Mouse (Mus musculus): ENCODE data around the gene Mlh3.

The Mlh3 gene

GRCm38 (mm10) chr12:85280845-85281651 lies 10.6 kb upstream of the Mlh3 start:
- DNase-seq = no peak

GRCm38 (mm10) chr12:85280105-85280844 lies 9.9 kb upstream of the Mlh3 start:
- DNase-seq = peak; percentile 89

DNA sequence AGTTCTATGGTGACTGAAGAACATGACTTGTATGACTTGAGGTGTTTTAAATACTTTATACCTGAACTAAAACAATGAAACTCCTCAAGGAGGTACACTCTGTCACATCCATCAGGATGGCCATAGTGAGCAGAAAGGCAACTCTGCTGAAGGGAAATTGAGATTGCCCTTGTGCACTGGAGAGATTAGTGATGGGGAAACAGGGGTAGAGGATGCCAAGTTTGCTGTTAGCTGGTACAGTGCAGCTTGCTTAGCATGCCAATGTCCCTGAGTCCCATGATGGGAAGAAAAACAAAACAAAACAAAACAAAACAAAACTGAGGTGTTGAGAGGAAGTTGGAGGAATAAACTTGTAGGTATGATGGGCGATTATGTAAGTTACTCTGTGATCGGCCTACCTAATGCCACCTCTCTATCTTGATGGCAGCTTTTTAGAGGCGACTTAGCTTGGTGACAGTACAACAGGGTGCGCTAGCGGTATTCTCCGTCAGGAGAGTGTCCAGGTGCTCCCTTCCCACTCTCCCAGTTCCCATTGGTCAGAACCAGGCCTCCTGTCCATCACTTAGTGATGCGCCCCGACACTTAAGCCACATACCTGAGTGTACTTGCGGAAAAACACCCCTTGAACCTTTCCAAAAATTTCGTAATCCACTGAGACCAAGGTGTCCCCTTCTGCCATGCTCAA lies 9.1 kb upstream of the Mlh3 start:
- no peak for DNase-seq

DNA sequence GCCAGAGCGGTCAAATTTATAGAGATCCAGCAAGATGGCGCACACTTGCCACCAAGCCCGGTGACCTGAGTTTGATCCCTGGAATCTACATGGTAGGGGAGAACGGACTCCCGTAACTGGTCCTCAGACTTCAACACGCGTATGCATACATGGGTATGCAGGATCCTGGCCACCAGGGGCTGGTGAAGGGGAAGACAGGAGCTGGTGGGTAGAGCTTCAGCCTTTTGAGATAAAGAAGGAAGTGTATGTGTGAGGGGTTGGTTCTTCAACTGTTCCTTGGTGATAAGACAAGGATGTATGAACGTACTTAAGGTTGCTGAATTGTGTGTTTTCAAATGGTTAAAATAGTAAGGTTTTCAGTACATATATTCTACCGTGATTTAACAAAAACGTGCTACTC lies 8.5 kb upstream of the Mlh3 start:
- no peak for DNase-seq

- DNase-seq = no peak
Observed at GRCm38 (mm10) chr12:85276273-85276672, 5.9 kb upstream of the Mlh3 start.

DNA sequence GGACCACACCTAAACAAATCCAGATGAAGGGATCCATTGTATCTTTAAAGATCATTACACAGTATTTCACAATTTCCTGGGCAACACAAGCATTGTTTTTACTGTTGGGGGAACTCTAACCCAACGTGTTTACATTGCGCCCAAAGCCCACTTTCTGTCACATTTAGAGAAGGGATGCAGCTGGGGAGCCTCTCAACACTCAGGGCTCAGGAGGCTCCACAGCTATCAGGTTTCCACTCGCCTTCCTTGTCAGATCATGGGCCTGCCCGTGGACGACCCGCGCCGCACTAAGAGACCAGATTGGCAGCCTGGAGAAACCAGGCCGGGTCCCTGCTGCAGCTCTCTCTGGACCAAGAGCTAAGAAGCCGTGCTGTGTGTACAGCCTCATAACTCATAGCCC lies 3.1 kb upstream of the Mlh3 start:
- no peak for DNase-seq

- DNase-seq = no peak
Observed at GRCm38 (mm10) chr12:85271843-85272206, 1.4 kb upstream of the Mlh3 start.

GRCm38 (mm10) chr12:85271132-85271842 lies 888 bp upstream of the Mlh3 start:
- DNase-seq = no peak

DNA sequence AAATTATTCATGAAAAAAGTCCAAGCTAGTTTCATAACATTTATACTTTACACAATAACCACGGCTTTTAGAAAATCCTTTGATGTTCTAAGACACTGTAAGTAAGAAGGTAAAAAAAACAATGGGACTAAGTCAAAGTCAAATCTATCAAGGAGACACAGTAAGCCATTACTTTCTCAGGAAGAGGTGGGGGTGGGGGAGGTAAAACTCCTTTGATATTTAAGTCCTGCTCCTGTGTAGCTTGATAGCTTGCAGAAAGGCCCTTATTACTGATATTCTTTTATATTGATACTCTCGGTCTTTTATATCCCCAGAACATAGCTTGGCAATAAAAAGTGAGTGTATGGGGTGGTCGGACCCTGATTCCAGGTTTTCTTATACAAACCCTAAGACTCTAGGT lies 578 bp downstream of the Mlh3 start:
- DNase-seq = no peak

DNA sequence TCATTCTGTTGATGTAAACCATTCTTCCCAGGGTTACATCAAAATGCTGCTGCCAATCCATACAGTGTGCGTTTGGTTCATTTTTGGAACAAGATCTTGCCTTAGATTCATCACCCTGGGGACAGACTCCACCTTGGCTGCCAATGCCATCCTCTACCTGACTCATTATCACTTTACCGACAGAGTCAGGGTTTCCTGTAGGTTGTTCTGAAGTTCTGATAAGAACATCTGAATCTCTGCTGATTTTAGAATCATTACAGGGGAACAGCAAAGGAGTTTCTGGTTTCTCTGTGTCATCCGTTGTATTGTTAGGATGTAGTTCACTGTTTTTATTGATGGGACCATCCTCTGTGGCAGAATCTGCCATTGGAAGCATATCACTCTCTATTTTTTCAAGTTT lies 4.2 kb downstream of the Mlh3 start:
- no peak for DNase-seq

DNA sequence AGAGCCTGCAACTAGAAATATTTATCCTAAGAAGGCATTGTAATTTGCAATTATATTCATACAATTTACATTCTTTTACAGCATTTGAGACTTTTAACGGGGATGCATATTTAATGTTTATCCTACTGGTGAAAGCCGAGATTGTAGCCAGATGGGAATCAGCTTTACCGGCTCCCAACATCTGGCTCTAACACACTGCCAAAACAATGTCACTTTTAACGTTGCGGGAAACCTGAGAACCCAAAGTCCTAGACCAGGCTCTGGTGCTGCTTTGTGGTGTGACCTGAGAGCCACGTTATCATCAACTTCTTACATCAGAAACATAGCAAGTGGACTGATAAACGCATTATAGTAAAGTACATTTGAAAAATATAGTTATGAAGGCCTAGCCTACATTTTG lies 5.5 kb downstream of the Mlh3 start:
- DNase-seq = no peak

DNA sequence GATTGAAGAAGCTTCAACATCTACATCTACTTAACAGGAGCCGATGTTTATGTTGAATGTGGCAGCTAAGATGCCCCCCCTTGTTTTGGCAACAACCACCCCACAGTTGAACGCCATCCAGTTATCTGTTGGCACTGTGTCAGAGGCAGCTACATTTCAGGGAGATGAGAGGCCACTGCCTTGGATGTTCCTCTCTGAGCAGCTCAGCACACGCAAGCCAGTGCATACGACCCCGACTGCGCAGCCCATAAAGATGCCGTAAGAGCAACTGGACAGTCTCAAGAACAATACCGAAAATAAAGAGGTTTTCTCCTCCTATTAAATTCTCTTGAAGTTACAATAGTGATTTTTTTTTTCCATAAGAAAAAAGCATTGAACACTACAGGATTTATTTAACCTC lies 5.9 kb downstream of the Mlh3 start:
- no peak for DNase-seq

GRCm38 (mm10) chr12:85263190-85263589 lies 7.2 kb downstream of the Mlh3 start:
- no peak for DNase-seq

- no peak for DNase-seq
Observed at GRCm38 (mm10) chr12:85262489-85262888, 7.9 kb downstream of the Mlh3 start.

GRCm38 (mm10) chr12:85257008-85257639 lies 13.3 kb downstream of the Mlh3 start:
- DNase-seq = no peak

GRCm38 (mm10) chr12:85256074-85256751 lies 14.2 kb downstream of the Mlh3 start:
- no peak for DNase-seq

DNA sequence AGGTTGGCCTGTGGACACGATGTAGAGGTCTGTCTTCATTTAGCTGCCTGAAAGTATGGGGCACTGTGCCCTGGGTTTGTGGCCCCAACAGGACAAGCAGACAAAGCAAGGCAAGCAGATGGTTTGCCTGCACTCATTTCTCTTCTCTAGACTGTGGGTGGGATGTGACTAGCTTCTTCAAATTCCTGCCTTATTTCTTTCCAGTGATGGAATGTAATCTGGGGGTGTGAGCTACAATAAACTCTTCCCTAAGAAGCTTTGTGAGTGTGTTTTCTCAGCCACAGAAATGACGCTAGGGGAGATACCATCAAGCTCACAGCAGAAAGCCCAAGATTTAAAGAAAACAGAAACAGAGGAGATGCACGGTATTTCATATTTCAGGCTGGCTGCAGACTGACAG lies 18.3 kb downstream of the Mlh3 start:
- DNase-seq = no peak

DNA sequence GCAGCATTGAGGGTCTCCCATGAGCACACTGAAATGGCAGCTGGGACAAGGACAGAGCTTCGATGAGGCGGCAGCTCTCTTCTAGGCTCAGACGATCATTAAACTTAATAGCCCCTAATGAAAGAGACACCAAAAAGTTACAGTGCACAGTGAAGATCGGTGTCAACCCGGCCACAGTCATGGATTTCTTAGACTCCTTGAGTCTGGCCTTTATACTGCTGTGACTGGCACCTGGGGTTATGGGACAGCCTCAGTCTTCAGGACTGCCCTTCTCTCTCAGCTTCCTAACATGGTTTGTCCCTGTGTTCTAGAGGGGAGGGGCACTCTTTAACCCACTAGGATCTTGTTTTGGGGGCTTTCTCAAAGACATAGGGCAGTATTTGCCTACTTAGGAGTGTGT lies 32.8 kb downstream of the Mlh3 start:
- no peak for DNase-seq

DNA sequence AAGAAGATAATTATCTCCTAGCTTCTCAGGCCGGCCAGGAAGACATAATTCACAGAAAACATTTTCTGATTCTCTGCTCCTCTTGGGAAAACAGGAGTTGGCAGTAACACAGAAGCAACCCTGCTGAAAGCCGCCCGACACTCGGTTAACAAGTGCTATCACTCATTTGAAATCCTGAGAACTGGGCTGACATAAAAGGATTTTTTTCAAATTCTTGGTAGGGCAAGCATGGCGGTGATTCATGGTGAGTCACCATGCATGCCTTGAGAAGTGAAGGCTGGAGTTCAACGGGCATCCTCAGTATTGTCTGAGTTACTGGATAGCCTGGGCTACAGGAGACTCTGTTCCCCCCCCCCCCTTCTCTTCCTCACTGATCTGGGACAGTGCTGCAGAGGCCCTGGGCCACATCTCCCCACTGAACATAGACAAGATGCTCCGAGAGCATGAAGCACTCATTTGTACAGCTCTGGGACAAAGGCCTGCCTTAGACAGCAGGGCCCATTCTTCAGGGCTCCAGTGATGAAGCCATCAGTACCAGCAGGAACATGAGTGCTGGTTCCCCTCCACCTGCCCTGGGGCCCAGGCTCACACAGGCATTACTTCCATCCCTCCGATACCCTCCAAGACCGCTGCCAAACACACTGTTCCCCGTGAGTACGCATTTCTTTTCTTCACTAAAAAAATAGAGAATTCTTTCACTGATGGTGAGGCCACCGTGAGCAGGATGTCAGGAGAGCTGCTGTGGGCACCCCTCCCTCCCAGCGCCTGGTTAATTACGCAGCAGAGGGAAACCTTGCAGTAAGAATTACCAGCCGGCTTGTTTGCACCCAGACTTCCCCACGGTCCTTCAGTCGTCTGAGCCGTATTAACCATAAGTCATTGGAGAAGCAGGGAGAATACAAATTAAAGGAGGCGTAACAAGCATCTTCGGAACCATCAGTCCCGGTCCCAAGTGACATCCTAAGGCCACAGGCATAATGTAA lies 36.7 kb downstream of the Mlh3 start:
- no peak for DNase-seq

- DNase-seq = no peak
Observed at GRCm38 (mm10) chr12:85227876-85228599, 42.4 kb downstream of the Mlh3 start.
